Mouse (Mus musculus) heart, postnatal 14 days (tissue): ENCODE measurements at regions not wholly inside any gene's neighbourhood (a gene's known extent, or its start where the extent isn't known, plus 50 kb on each side); places are given as distances from the start of the nearest gene placed in this dataset.

Experiments used
- DNase-seq, 2 experiments: peaks; one replicate each; pipeline ENCODE4 v3.0.0; 2021 to 2022
- intact Hi-C: fragments of 180-260 bp; cut with DNase I; formaldehyde crosslinking; loops from one replicate; pipeline ENCODE4 v1.15.1; 2025

DNA sequence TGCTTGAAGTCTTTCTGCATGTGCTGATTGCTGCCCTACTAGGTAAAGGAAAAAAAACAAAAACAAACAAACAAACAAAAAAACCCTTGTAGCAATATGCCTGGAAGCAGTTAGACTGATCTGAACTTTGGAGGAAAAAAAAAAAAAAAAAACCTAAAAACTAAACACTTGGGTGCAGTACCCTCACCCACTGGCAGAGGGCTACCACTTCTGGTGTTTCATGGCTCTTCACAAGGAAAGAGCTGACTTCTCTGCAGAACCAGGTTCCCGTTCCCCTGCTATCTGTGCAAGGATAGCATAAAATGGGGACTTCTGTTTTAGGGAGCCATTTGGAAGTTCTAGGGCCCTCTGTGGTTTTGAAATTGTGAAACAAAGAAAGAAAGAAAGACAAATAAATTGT lies 52.2 kb upstream of the Otud4 start:
- DNase-seq, result peak; percentile 40 to 65
- intact Hi-C loops, result loop anchor here (2.0 to 5.0 kb wide), 2 partner anchors 52 to 895 kb away; partner anchors contain the start of gene Otud4

GRCm38 (mm10) chr8:79584966-79585365 lies 54.5 kb upstream of the Otud4 start:
- intact Hi-C loops, result loop anchor here (2.0 to 5.0 kb wide), 4 partner anchors 188 to 897 kb away; partner anchors contain the start of gene Smad1
- DNase-seq, result peak; percentile 58 to 75

DNA sequence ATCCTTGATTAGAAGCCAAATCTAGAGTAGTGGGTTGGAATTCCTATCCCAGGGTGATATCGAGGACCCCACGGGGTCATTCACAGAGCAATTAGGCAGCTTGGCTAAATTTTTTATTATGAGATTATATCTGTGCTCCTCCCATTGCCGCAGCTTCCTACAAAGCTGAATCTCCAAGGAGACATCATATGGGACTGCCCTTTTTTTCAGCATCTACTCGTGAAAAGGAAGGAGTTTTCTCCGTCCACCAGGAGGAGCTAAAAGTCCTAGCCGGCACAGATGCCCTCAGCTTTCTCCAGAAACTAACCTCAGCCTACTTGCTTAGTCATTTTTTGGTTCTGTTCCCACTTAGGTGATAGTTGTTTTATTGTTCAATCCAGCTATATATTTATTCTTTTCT lies 56.1 kb upstream of the Otud4 start:
- intact Hi-C loops, result loop anchor here (5.0 kb wide), 2 partner anchors 186 to 201 kb away; partner anchors contain the start of gene Smad1
- DNase-seq, result peak; percentile 10 to 50

DNA sequence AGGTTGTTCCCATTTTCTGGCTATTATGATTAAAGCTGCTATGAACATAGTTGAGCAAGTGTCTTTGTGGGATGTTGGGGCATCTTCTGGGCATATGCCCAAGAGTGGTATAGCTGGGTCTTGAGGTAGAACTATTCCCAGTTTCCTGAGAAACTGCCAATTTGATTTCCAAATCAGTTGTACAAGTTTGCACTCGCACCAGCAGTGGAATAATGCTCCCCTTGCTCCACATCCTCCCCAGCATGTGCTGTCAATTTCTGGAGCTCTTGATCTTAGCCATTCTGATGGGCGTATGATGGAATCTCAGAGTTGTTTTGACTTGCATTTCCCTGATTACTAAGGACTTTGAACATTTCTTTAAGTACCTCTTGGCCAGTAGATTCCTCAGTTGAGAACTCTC lies 57.2 kb upstream of the Otud4 start:
- intact Hi-C loops, result loop anchor here (5.0 kb wide), 2 partner anchors 185 to 200 kb away; partner anchors contain the start of gene Smad1

GRCm38 (mm10) chr8:79576086-79576485 lies 63.3 kb upstream of the Otud4 start:
- DNase-seq, result peak in 1 of 2 experiments; percentile 31
- intact Hi-C loops, result no loop called here

More for the DNA sequence above, 57.2 kb upstream of the Otud4 start:
- no peak for DNase-seq

GRCm38 (mm10) chr8:79575175-79575734 lies 64.2 kb upstream of the Otud4 start:
- no peak for DNase-seq
- intact Hi-C loops, result no loop called here

GRCm38 (mm10) chr8:79573491-79573890 lies 65.9 kb upstream of the Otud4 start:
- intact Hi-C loops, result no loop called here
- DNase-seq, result no peak

DNA sequence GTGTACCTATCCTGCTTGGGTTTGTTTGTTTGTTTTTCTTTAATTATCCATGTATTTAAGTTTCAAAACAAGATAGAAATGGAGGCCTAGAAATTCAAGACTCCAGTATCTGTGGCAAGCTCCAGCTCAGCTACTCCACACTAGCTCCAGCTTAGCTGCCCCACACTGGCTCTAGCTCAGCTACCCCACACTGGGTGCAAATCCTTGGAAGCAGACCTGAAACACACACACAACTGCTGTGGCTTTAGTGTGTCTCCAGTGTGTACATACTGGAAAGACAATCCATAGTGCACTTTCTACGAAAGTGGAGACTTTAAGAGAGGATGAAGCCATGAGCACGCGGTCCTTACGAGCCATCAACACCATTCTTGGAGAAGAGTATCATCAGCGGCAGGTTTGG lies 66.9 kb upstream of the Otud4 start:
- DNase-seq, result no peak
- intact Hi-C loops, result no loop called here

DNA sequence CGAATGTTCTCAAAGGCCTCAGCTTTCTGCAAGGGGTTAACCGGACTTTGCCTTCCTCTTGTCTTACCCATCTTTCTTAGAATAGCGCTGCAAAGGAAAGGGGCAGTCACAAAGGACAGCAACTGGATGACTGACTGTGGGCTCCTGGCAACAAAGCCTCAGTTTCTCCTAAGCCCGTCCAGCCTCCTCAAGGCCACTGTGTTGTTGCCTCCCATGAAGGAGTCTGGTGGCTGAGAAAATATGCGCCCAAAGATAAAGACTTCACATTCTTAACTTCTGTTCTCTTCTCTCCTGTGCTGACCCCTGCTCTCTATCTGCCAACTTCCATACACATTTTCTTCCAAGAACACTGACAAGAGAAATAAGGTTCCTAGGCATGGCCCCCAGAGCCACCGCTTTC lies 76.3 kb upstream of the Otud4 start:
- intact Hi-C loops, result loop anchor here (2.0 to 5.0 kb wide), 2 partner anchors 66 to 164 kb away; partner anchors contain the start of gene Smad1

GRCm38 (mm10) chr8:79562669-79563068 lies 76.7 kb upstream of the Otud4 start:
- peak; percentile 42 to 65 for DNase-seq
- intact Hi-C loops, result loop anchor here (1.0 to 5.0 kb wide), 3 partner anchors 65 to 266 kb away; partner anchors contain the start of gene Smad1

More for the DNA sequence above, 76.3 kb upstream of the Otud4 start:
- DNase-seq, result no peak

GRCm38 (mm10) chr8:79562071-79562581 lies 77.3 kb upstream of the Otud4 start:
- intact Hi-C loops, result loop anchor here (1.0 to 5.0 kb wide), 3 partner anchors 65 to 266 kb away; partner anchors contain the start of gene Smad1
- DNase-seq, result peak; percentile 36 to 49

DNA sequence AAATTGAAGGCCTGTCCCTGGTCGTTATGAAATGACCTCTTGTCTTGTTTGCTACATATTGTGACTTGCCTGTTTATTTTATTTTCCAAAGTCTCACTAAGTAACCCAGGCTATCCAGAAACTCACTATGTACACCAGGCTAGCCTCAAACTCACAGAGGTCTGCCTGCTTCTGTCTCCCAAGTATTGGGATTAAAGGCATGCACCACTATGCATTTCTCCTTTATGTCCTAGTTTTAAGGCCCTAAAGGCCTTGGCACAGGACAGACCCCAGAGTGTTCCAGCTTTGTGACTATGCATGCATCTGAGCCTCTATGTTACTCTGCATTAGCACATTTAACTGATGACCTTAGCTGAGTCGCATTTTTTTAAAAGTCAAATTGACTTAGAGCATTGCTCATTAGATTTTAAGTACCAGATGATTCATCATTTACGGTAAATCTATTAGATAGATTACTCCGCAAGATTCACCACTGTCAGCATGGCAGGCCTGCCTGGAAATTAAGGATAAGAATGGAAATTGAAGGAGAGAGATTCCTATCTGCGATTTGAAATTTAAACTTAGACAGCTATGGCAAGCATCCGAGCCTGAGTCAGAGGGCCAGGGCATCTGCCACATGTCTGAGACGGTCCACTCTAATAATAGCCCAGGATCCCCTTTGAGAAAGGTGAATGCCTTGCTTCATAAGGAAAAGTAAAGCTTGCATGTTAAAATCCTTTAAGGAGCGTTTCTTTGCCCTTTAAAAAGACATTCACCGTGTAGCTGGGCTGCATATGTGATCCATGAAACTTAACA lies 78.0 kb upstream of the Otud4 start:
- intact Hi-C loops, result loop anchor here (1.0 to 5.0 kb wide), 3 partner anchors 64 to 265 kb away; partner anchors contain the start of gene Smad1
- DNase-seq, result peak; percentile 5 to 31

- intact Hi-C loops, result no loop called here
- DNase-seq, result no peak
Observed at GRCm38 (mm10) chr8:79559516-79559915, 79.9 kb upstream of the Otud4 start.

GRCm38 (mm10) chr8:79554311-79554710 lies 85.1 kb upstream of the Otud4 start:
- no peak for DNase-seq
- intact Hi-C loops, result no loop called here

DNA sequence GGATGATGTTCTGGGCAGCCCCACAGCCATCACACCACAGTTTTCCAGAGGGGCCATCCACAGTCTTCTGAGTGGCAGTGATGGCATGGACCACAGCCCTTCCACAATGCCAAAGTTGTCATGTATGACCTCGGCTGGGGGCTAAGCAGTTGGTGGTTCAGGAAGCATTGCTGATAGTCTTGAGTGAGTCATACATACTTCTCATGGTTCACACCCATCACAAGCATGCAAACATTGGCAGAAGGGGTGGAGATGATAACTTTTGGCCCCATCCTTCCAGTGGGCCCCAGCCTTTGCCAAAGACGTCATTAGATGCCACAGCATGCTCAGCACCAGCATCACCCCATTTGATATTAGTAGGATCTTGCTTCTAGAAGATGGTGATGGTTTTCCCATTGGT lies 89.3 kb upstream of the Otud4 start:
- no peak for DNase-seq
- intact Hi-C loops, result no loop called here

DNA sequence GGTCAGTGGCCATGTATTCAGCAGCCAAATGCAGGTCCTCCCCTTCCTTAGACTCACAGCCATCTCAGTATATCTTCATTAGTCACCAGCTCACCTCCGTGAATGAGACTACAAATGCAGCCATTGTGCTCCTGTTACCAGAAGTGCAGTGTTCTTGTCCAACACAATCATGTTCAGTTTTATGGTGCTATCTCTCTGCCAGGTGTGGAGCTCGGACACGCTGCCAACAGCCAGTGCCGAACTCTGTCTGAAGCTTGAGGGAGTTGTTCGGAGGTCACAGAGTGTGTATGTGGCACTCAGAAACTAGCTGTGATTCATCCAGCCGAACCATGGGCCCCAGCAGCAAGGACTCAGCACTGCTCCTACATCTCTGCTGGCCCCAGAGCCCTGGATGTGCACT lies 91.3 kb upstream of the Otud4 start:
- DNase-seq, result no peak
- intact Hi-C loops, result no loop called here

GRCm38 (mm10) chr8:79545866-79546373 lies 93.5 kb upstream of the Otud4 start:
- intact Hi-C loops, result no loop called here
- DNase-seq, result no peak

- DNase-seq, result no peak
- intact Hi-C loops, result no loop called here
Observed at GRCm38 (mm10) chr8:79542461-79542860, 97.0 kb upstream of the Otud4 start.

- intact Hi-C loops, result no loop called here
- no peak for DNase-seq
Observed at GRCm38 (mm10) chr8:79540053-79540452, 99.4 kb upstream of the Otud4 start.

DNA sequence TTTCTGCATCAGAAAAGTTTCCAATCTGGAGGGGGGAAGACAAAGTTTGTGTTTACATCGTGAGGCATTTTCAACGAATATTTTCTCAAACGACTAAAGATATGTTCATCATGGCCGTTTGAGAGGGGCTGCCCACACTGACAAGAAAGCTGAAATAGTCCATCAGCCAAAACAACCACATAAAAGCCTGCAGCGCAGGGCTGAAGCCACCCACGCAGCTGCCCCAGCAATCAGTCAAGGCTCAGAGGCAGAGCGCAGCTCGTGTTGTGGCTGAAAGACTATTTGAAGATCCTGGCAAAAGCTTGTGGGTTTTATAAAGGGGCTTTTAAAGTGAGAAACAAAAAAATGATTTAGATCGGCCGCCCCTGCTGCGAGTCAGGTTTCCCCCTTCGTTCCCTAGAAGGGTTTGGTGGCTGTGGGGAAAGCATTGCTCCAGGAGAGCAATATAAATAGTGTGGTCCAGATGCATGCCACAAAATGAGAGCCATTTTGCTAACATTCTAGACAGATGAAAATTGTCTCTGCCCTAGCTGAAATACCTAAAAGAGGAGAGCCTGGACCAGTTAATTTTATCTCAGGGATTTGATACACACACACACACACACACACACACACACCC lies 105.0 kb upstream of the Otud4 start:
- no peak for DNase-seq
- intact Hi-C loops, result no loop called here

GRCm38 (mm10) chr8:79529556-79529955 lies 109.9 kb upstream of the Otud4 start:
- intact Hi-C loops, result no loop called here
- DNase-seq, result peak; percentile 13 to 19
